20 mouse cellular contexts compared by ENCODE assay signal in genomic region chr2:34736626-34737025, GRCm38 (mm10).
"Had no signal": no experiment of that assay in that cellular context is flagged by ENCODE, and none has a peak within 500 bp of the region (broad histone marks: within the 10 kb centered on the region; RNA-seq: fewer than 3 reads in every experiment).

No protein-coding gene starts in this region.

- H3K36me3 ChIP-seq: lung, embryonic 15.5 days; midbrain, embryonic 13.5 days; midbrain, embryonic 15.5 days; neural tube, embryonic 13.5 days; neural tube, embryonic 15.5 days had no signal

- H3K4me1 ChIP-seq: lung, embryonic 15.5 days; midbrain, embryonic 13.5 days; midbrain, embryonic 15.5 days; neural tube, embryonic 13.5 days had no signal

- H3K4me2 ChIP-seq: lung, embryonic 15.5 days; midbrain, embryonic 11.5 days; midbrain, embryonic 13.5 days; midbrain, embryonic 15.5 days; neural tube, embryonic 13.5 days; neural tube, embryonic 15.5 days had no signal

- H3K4me3 ChIP-seq: lung, embryonic 15.5 days; megakaryocyte, embryonic 14.5 days; midbrain, embryonic 13.5 days; midbrain, embryonic 15.5 days; neural tube, embryonic 13.5 days; neural tube, embryonic 15.5 days had no signal

- H3K9ac ChIP-seq: lung, embryonic 15.5 days; midbrain, embryonic 13.5 days; midbrain, embryonic 15.5 days; neural tube, embryonic 13.5 days; neural tube, embryonic 15.5 days had no signal

- H3K9me3 ChIP-seq: lung, embryonic 15.5 days; megakaryocyte, embryonic 14.5 days; midbrain, embryonic 13.5 days; midbrain, embryonic 15.5 days; neural tube, embryonic 13.5 days; neural tube, embryonic 15.5 days had no signal

- DNase-seq: lung, adult 2 months; lung, postnatal 14 days; lung, postnatal 36 days; retina, postnatal 1 day; right cerebral cortex, adult 18-20 months; right cerebral cortex, postnatal 25 days; right cerebral cortex, postnatal 4 days; spleen, adult 18-20 months; thymus, adult 18-20 months; thymus, postnatal 14 days; thymus, postnatal 36 days had no signal

- ATAC-seq: lung, postnatal 0 days; midbrain, embryonic 13.5 days; midbrain, embryonic 15.5 days had no signal

- H3K27ac ChIP-seq: lung, embryonic 15.5 days; macrophage; midbrain, embryonic 13.5 days; midbrain, embryonic 15.5 days; neural tube, embryonic 13.5 days; neural tube, embryonic 15.5 days had no signal

- H3K27me3 ChIP-seq: lung, embryonic 15.5 days; megakaryocyte, embryonic 14.5 days; midbrain, embryonic 13.5 days; midbrain, embryonic 15.5 days; neural tube, embryonic 13.5 days; neural tube, embryonic 15.5 days had no signal
